ENCODE assay signal across 28 mouse cellular contexts in the genomic region with DNA sequence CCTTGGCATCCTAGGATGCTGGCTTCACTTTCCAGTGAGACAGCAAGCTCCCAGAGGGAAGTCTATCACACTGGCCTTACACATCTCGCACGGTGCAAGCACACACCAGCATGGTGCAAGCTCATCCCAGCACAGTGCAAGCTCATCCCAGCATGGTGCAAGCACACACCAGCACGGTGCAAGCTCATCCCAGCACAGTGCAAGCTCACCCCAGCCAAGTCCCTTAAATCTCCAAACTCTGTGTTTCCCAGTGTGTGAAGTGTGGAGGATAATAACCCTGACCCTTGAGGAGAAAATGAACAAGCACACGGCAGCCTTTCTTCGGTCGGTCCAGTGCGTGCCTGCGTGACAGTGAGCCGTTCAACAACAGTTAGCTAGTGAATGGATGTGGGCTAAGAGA.
DNase-seq lines count a peak whose midpoint lies in the region; ATAC-seq and TF ChIP-seq lines count a peak whose summit lies in the region.
"Had no signal": no experiment of that assay in that cellular context is flagged by ENCODE, and none has a peak within 500 bp of the region (broad histone marks: within the 10 kb centered on the region; RNA-seq: fewer than 3 reads in every experiment).

No protein-coding gene starts in this region.

- peak overlapping the region; percentile 5; the same call in 1 of the 2 replicates for H3K27ac ChIP-seq in forebrain, embryonic 15.5 days (replicated peaks)
- no peak overlapping the region for H3K27ac ChIP-seq in forebrain, postnatal 0 days (ENCODE audit: low read depth, low read length)
- H3K27ac ChIP-seq in lung, embryonic 16.5 days (ENCODE audit: low read length) = no peak overlapping the region
- H3K27ac ChIP-seq in neural tube, embryonic 14.5 days (ENCODE audit: low read depth, low read length) = no peak overlapping the region
- H3K27ac ChIP-seq: embryonic facial prominence, embryonic 12.5 days; heart, embryonic 10.5 days; heart, embryonic 15.5 days; intestine, embryonic 15.5 days; kidney, postnatal 0 days; liver, embryonic 12.5 days; stomach, postnatal 0 days had no signal

- 60% methylated on average over 9 of the region's 9 CpGs for WGBS in forebrain, embryonic 15.5 days
- WGBS in forebrain, postnatal 0 days = 67% methylated on average over 9 of the region's 9 CpGs
- WGBS in lung, embryonic 16.5 days = 53% methylated on average over 9 of the region's 9 CpGs
- 71% methylated on average over 9 of the region's 9 CpGs for WGBS in neural tube, embryonic 14.5 days

- no peak overlapping the region for H3K9ac ChIP-seq in forebrain, embryonic 15.5 days (replicated peaks)
- no peak overlapping the region for H3K9ac ChIP-seq in forebrain, postnatal 0 days
- H3K9ac ChIP-seq in lung, embryonic 16.5 days (ENCODE audit: low read length) = no peak overlapping the region
- H3K9ac ChIP-seq in neural tube, embryonic 14.5 days (replicated peaks; ENCODE audit: low read depth, low read length) = no peak overlapping the region
- H3K9ac ChIP-seq: embryonic facial prominence, embryonic 12.5 days; heart, embryonic 15.5 days; intestine, embryonic 15.5 days; liver, embryonic 12.5 days; liver, postnatal 0 days had no signal

- no peak overlapping the region for H3K4me3 ChIP-seq in forebrain, embryonic 15.5 days
- no peak overlapping the region for H3K4me3 ChIP-seq in forebrain, postnatal 0 days (ENCODE audit: low read depth, low read length)
- no peak overlapping the region for H3K4me3 ChIP-seq in lung, embryonic 16.5 days (ENCODE audit: low read length)
- no peak overlapping the region for H3K4me3 ChIP-seq in neural tube, embryonic 14.5 days (ENCODE audit: low read depth, low read length)
- H3K4me3 ChIP-seq: embryonic facial prominence, embryonic 12.5 days; heart, embryonic 10.5 days; heart, embryonic 15.5 days; intestine, embryonic 15.5 days; liver, embryonic 12.5 days had no signal

- H3K4me1 ChIP-seq in forebrain, embryonic 15.5 days = peaks cover 51% of the 10 kb centered on the region
- 0 out of 2 replicates have a peak, but pooled peaks cover 6% of the 10 kb centered on the region for H3K4me1 ChIP-seq in forebrain, postnatal 0 days (ENCODE audit: insufficient read depth)
- peaks cover 39% of the 10 kb centered on the region for H3K4me1 ChIP-seq in lung, embryonic 16.5 days (replicated peaks; ENCODE audit: control insufficient read depth, insufficient read depth, low read length)
- H3K4me1 ChIP-seq in neural tube, embryonic 14.5 days (ENCODE audit: control insufficient read depth, insufficient read depth, low read length) = peaks cover 18% of the 10 kb centered on the region; the same call in 1 of the 2 replicates
- H3K4me1 ChIP-seq: intestine, embryonic 15.5 days had no signal

- ATAC-seq in forebrain, embryonic 15.5 days (replicated peaks) = no peak
- no peak for ATAC-seq in forebrain, postnatal 0 days
- ATAC-seq in lung, embryonic 16.5 days (ENCODE audit: low read depth) = peak; percentile 13
- peak; percentile 39; the same call in 1 of the 2 replicates for ATAC-seq in neural tube, embryonic 14.5 days (ENCODE audit: low read depth)
- ATAC-seq: intestine, embryonic 15.5 days; liver, embryonic 12.5 days; liver, postnatal 0 days had no signal

- no peak overlapping the region for H3K4me2 ChIP-seq in forebrain, embryonic 15.5 days (replicated peaks)
- H3K4me2 ChIP-seq in forebrain, postnatal 0 days (ENCODE audit: low read depth) = no peak overlapping the region
- no peak overlapping the region for H3K4me2 ChIP-seq in lung, embryonic 16.5 days (ENCODE audit: low read depth, low read length)
- no peak overlapping the region for H3K4me2 ChIP-seq in neural tube, embryonic 14.5 days (ENCODE audit: low read depth, low read length)
- H3K4me2 ChIP-seq: embryonic facial prominence, embryonic 12.5 days; heart, embryonic 15.5 days; intestine, embryonic 15.5 days; liver, embryonic 12.5 days had no signal

- H3K9me3 ChIP-seq in forebrain, embryonic 15.5 days = no peaks in the 10 kb centered on the region
- H3K9me3 ChIP-seq in forebrain, postnatal 0 days (ENCODE audit: low read length) = no peaks in the 10 kb centered on the region
- no peaks in the 10 kb centered on the region for H3K9me3 ChIP-seq in lung, embryonic 16.5 days (ENCODE audit: control insufficient read depth, low read length)
- no peaks in the 10 kb centered on the region for H3K9me3 ChIP-seq in neural tube, embryonic 14.5 days (ENCODE audit: control insufficient read depth, low read length)
- H3K9me3 ChIP-seq: embryonic facial prominence, embryonic 12.5 days; G1E; heart, embryonic 10.5 days; heart, embryonic 15.5 days; intestine, embryonic 15.5 days; liver, embryonic 12.5 days had no signal

- DNase-seq in cerebellum, adult 11-12 months = peak; percentile 34
- DNase-seq in cerebellum, postnatal 14 days = no peak
- DNase-seq in forebrain, postnatal 0 days = no peak
- no peak for DNase-seq in lung, postnatal 10 days
- DNase-seq in neural tube, embryonic 10.5 days (ENCODE audit: extremely low spot score, low spot score) = no peak
- DNase-seq: adrenal gland, adult 8-10 months; cerebellum, adult 11 months; cerebellum, postnatal 10 days; gastrocnemius, postnatal 25 days; kidney, adult 8-10 months; kidney, postnatal 4 days; layer of hippocampus, postnatal 36 days; left cerebral cortex, postnatal 4 days; liver, postnatal 0 days; right cerebral cortex, postnatal 4 days; thymus, adult 18-20 months; thymus, postnatal 36 days had no signal

- no peaks in the 10 kb centered on the region for H3K36me3 ChIP-seq in forebrain, embryonic 15.5 days
- H3K36me3 ChIP-seq in forebrain, postnatal 0 days (ENCODE audit: insufficient read depth) = no peaks in the 10 kb centered on the region
- no peaks in the 10 kb centered on the region for H3K36me3 ChIP-seq in lung, embryonic 16.5 days (ENCODE audit: control insufficient read depth, insufficient read depth, low read length)
- H3K36me3 ChIP-seq in neural tube, embryonic 14.5 days (ENCODE audit: control insufficient read depth, insufficient read depth, low read length) = no peaks in the 10 kb centered on the region
- H3K36me3 ChIP-seq: embryonic facial prominence, embryonic 12.5 days; heart, embryonic 10.5 days; heart, embryonic 15.5 days; intestine, embryonic 15.5 days; liver, embryonic 12.5 days had no signal

- TF ChIP-seq CTCF in forebrain, postnatal 0 days (IDR thresholded peaks at IDR 0.05; ENCODE audit: low read depth) = no peak

- no peaks in the 10 kb centered on the region for H3K27me3 ChIP-seq in forebrain, embryonic 15.5 days
- H3K27me3 ChIP-seq in forebrain, postnatal 0 days (ENCODE audit: insufficient read depth, low read length) = no peaks in the 10 kb centered on the region
- no peaks in the 10 kb centered on the region for H3K27me3 ChIP-seq in lung, embryonic 16.5 days (ENCODE audit: control insufficient read depth, insufficient read depth, low read depth, low read length)
- H3K27me3 ChIP-seq in neural tube, embryonic 14.5 days (ENCODE audit: control insufficient read depth, insufficient read depth, low read length) = no peaks in the 10 kb centered on the region
- H3K27me3 ChIP-seq: embryonic facial prominence, embryonic 12.5 days; heart, embryonic 15.5 days; intestine, embryonic 15.5 days; liver, embryonic 12.5 days had no signal

Comparison
In these comparisons a context has a peak if more than half of its experiments do, and no peak if none do; other contexts are left out.
1. ATAC-seq: peak in lung, embryonic 16.5 days (single experiment) and neural tube, embryonic 14.5 days (single experiment); none in forebrain, embryonic 15.5 days (single experiment) and forebrain, postnatal 0 days (single experiment).